In genomic region chr9:61593991-61594390, GRCm38 (mm10) we compare ENCODE assay signal across 30 mouse cellular contexts.
DNase-seq lines count a peak whose midpoint lies in the region; ATAC-seq and TF ChIP-seq lines count a peak whose summit lies in the region.
"Had no signal": no experiment of that assay in that cellular context is flagged by ENCODE, and none has a peak within 500 bp of the region (broad histone marks: within the 10 kb centered on the region; RNA-seq: fewer than 3 reads in every experiment).

No protein-coding gene starts in this region.

- peaks cover 26% of the 10 kb centered on the region for H3K27me3 ChIP-seq in hindbrain, embryonic 10.5 days (ENCODE audit: insufficient read depth, poor library complexity, severe bottlenecking)
- no peaks in the 10 kb centered on the region for H3K27me3 ChIP-seq in hindbrain, embryonic 11.5 days (ENCODE audit: control insufficient read depth, insufficient read depth, low read length)
- no peaks in the 10 kb centered on the region for H3K27me3 ChIP-seq in midbrain, embryonic 14.5 days (ENCODE audit: control insufficient read depth, insufficient read depth, low read length)
- H3K27me3 ChIP-seq in splenic B cell, adult 2 months (ENCODE audit: control insufficient read depth, insufficient read depth, low read length, poor library complexity, severe bottlenecking), result no peaks in the 10 kb centered on the region; the same call in 1 of the 2 replicates
- H3K27me3 ChIP-seq in heart, embryonic 11.5 days (ENCODE audit: control insufficient read depth, insufficient read depth, low read length), result peaks cover 10% of the 10 kb centered on the region
- H3K27me3 ChIP-seq: embryonic facial prominence, embryonic 13.5 days; hindbrain, embryonic 15.5 days; intestine, embryonic 15.5 days; limb, embryonic 15.5 days; Patski; stomach, embryonic 15.5 days had no signal

- H3K9ac ChIP-seq in hindbrain, embryonic 11.5 days (ENCODE audit: low read depth, low read length), result no peak overlapping the region
- no peak overlapping the region for H3K9ac ChIP-seq in midbrain, embryonic 14.5 days (replicated peaks; ENCODE audit: low read length)
- H3K9ac ChIP-seq in heart, embryonic 11.5 days (ENCODE audit: low read depth, low read length), result no peak overlapping the region
- H3K9ac ChIP-seq: embryonic facial prominence, embryonic 13.5 days; forebrain, postnatal 0 days; hindbrain, embryonic 15.5 days; intestine, embryonic 15.5 days; limb, embryonic 15.5 days; liver, embryonic 13.5 days; stomach, embryonic 15.5 days had no signal

- no peak for ATAC-seq in hindbrain, embryonic 11.5 days (ENCODE audit: low FRiP score)
- ATAC-seq in midbrain, embryonic 14.5 days (ENCODE audit: low FRiP score, low TSS enrichment), result no peak
- no peak for ATAC-seq in heart, embryonic 11.5 days (replicated peaks; ENCODE audit: insufficient number of reproducible peaks, low FRiP score, low TSS enrichment)
- ATAC-seq: forebrain, postnatal 0 days; intestine, embryonic 15.5 days; lung, postnatal 0 days; Patski had no signal

- peak overlapping the region; percentile 54; the same call in 1 of the 2 replicates for H3K27ac ChIP-seq in hindbrain, embryonic 10.5 days
- no peak overlapping the region; the same call in 1 of the 2 replicates for H3K27ac ChIP-seq in hindbrain, embryonic 11.5 days (ENCODE audit: low read depth, low read length)
- peak overlapping the region; percentile 70 for H3K27ac ChIP-seq in midbrain, embryonic 14.5 days (replicated peaks; ENCODE audit: low read depth, low read length)
- no peak overlapping the region for H3K27ac ChIP-seq in heart, embryonic 11.5 days (ENCODE audit: low read depth, low read length)
- H3K27ac ChIP-seq: embryonic facial prominence, embryonic 13.5 days; heart, adult 2 months; hindbrain, embryonic 15.5 days; intestine, embryonic 15.5 days; layer of hippocampus, adult 2 months; limb, embryonic 15.5 days; liver, embryonic 13.5 days; stomach, embryonic 15.5 days had no signal

- WGBS in hindbrain, embryonic 10.5 days, result 83% methylated on average over 6 of the region's 6 CpGs
- WGBS in hindbrain, embryonic 11.5 days, result 78% methylated on average over 6 of the region's 6 CpGs
- WGBS in midbrain, embryonic 14.5 days, result 58% methylated on average over 6 of the region's 6 CpGs
- WGBS in heart, embryonic 11.5 days (ENCODE audit: insufficient replicate concordance), result 71% methylated on average over 6 of the region's 6 CpGs

- H3K4me3 ChIP-seq in hindbrain, embryonic 10.5 days, result no peak overlapping the region
- no peak overlapping the region for H3K4me3 ChIP-seq in hindbrain, embryonic 11.5 days (ENCODE audit: low read depth, low read length)
- no peak overlapping the region for H3K4me3 ChIP-seq in midbrain, embryonic 14.5 days (replicated peaks; ENCODE audit: low read depth, low read length)
- no peak overlapping the region for H3K4me3 ChIP-seq in heart, embryonic 11.5 days (ENCODE audit: low read depth, low read length)
- H3K4me3 ChIP-seq: embryonic facial prominence, embryonic 13.5 days; heart, adult 2 months; hindbrain, embryonic 15.5 days; intestine, embryonic 15.5 days; layer of hippocampus, adult 2 months; limb, embryonic 10.5 days; limb, embryonic 15.5 days; liver, embryonic 13.5 days; stomach, embryonic 15.5 days had no signal

- no peak for TF ChIP-seq CTCF in brain, embryonic 14.5 days (IDR thresholded peaks at IDR 0.05; ENCODE audit: borderline replicate concordance, extremely low read depth, insufficient read depth, insufficient read length)

- no peaks in the 10 kb centered on the region for H3K9me3 ChIP-seq in hindbrain, embryonic 10.5 days
- no peaks in the 10 kb centered on the region for H3K9me3 ChIP-seq in hindbrain, embryonic 11.5 days (ENCODE audit: control insufficient read depth, low read length)
- H3K9me3 ChIP-seq in midbrain, embryonic 14.5 days (ENCODE audit: control insufficient read depth, low read length), result no peaks in the 10 kb centered on the region
- no peaks in the 10 kb centered on the region for H3K9me3 ChIP-seq in heart, embryonic 11.5 days (replicated peaks; ENCODE audit: control insufficient read depth, low read length)
- H3K9me3 ChIP-seq: embryonic facial prominence, embryonic 13.5 days; hindbrain, embryonic 15.5 days; intestine, embryonic 15.5 days; limb, embryonic 10.5 days; limb, embryonic 15.5 days; liver, embryonic 13.5 days; stomach, embryonic 15.5 days had no signal

- no peak for TF ChIP-seq POLR2A in brain, embryonic 14.5 days (IDR thresholded peaks at IDR 0.05; ENCODE audit: borderline replicate concordance, extremely low read depth, insufficient read depth, insufficient read length, poor library complexity, severe bottlenecking)

- DNase-seq in hindbrain, embryonic 10.5 days (ENCODE audit: low spot score), result no peak
- no peak for DNase-seq in hindbrain, embryonic 11.5 days (ENCODE audit: low spot score)
- DNase-seq in brain, embryonic 14.5 days (ENCODE audit: low read depth), result peak; percentile 72
- peak; percentile 56 for DNase-seq in midbrain, embryonic 14.5 days
- peak; percentile 17 for DNase-seq in splenic B cell, adult 2 months (ENCODE audit: low read depth, low spot score)
- DNase-seq in layer of hippocampus, postnatal 10 days (ENCODE audit: low spot score in 2 of 2), result no peak
- DNase-seq: adrenal gland, postnatal 10 days; cerebellum, adult 11 months; cerebellum, adult 9-11 months; embryo, embryonic 11 days; forebrain, postnatal 0 days; heart, adult 2 months; heart, postnatal 14 days; kidney, adult 2 months; kidney, postnatal 36 days; layer of hippocampus, postnatal 36 days; liver, embryonic 13.5 days; lung, adult 18-20 months; lung, postnatal 4 days; right cerebral cortex, postnatal 14 days had no signal

- H3K4me1 ChIP-seq in hindbrain, embryonic 10.5 days (replicated peaks), result peaks cover 43% of the 10 kb centered on the region
- H3K4me1 ChIP-seq in hindbrain, embryonic 11.5 days (replicated peaks; ENCODE audit: control insufficient read depth, insufficient read depth, low read length), result no peaks in the 10 kb centered on the region; the same call in 1 of the 2 replicates
- peaks cover 20% of the 10 kb centered on the region for H3K4me1 ChIP-seq in midbrain, embryonic 14.5 days (ENCODE audit: control insufficient read depth, insufficient read depth, low read length)
- peaks cover 10% of the 10 kb centered on the region for H3K4me1 ChIP-seq in heart, embryonic 11.5 days (ENCODE audit: control insufficient read depth, insufficient read depth, low read length)
- H3K4me1 ChIP-seq: liver, embryonic 13.5 days had no signal

- H3K4me2 ChIP-seq in hindbrain, embryonic 11.5 days (replicated peaks; ENCODE audit: low read depth, low read length), result no peak overlapping the region
- no peak overlapping the region for H3K4me2 ChIP-seq in midbrain, embryonic 14.5 days (ENCODE audit: low read length)
- no peak overlapping the region for H3K4me2 ChIP-seq in heart, embryonic 11.5 days
- H3K4me2 ChIP-seq: embryonic facial prominence, embryonic 13.5 days; hindbrain, embryonic 15.5 days; intestine, embryonic 15.5 days; limb, embryonic 15.5 days; liver, embryonic 13.5 days; stomach, embryonic 15.5 days had no signal

- H3K36me3 ChIP-seq in hindbrain, embryonic 10.5 days, result no peaks in the 10 kb centered on the region
- no peaks in the 10 kb centered on the region for H3K36me3 ChIP-seq in hindbrain, embryonic 11.5 days (ENCODE audit: control insufficient read depth, insufficient read depth, low read length)
- no peaks in the 10 kb centered on the region for H3K36me3 ChIP-seq in midbrain, embryonic 14.5 days (ENCODE audit: control insufficient read depth, insufficient read depth, low read length)
- H3K36me3 ChIP-seq in splenic B cell, adult 2 months (ENCODE audit: control insufficient read depth, insufficient read depth, low read length, poor library complexity, severe bottlenecking), result no peaks in the 10 kb centered on the region
- H3K36me3 ChIP-seq in heart, embryonic 11.5 days (ENCODE audit: control insufficient read depth, insufficient read depth, low read length), result no peaks in the 10 kb centered on the region
- H3K36me3 ChIP-seq: embryonic facial prominence, embryonic 13.5 days; hindbrain, embryonic 15.5 days; intestine, embryonic 15.5 days; limb, embryonic 10.5 days; limb, embryonic 15.5 days; liver, embryonic 13.5 days; stomach, embryonic 15.5 days had no signal

Comparison
In these comparisons a context has a peak if more than half of its experiments do, and no peak if none do; other contexts are left out.
1. H3K27ac ChIP-seq: peak in hindbrain, embryonic 10.5 days (single experiment) and midbrain, embryonic 14.5 days (single experiment); none in hindbrain, embryonic 11.5 days (single experiment) and heart, embryonic 11.5 days (single experiment).
2. DNase-seq: peak in brain, embryonic 14.5 days (single experiment), midbrain, embryonic 14.5 days (single experiment) and splenic B cell, adult 2 months (single experiment); none in hindbrain, embryonic 10.5 days (single experiment), hindbrain, embryonic 11.5 days (single experiment) and layer of hippocampus, postnatal 10 days (0 of 2).